Mouse (Mus musculus): Measurements from ENCODE around the gene Slc12a6.
A peak's percentile ranks its signal among the peaks of the same experiment; 100 is the strongest.

Slc12a6 gene

DNA sequence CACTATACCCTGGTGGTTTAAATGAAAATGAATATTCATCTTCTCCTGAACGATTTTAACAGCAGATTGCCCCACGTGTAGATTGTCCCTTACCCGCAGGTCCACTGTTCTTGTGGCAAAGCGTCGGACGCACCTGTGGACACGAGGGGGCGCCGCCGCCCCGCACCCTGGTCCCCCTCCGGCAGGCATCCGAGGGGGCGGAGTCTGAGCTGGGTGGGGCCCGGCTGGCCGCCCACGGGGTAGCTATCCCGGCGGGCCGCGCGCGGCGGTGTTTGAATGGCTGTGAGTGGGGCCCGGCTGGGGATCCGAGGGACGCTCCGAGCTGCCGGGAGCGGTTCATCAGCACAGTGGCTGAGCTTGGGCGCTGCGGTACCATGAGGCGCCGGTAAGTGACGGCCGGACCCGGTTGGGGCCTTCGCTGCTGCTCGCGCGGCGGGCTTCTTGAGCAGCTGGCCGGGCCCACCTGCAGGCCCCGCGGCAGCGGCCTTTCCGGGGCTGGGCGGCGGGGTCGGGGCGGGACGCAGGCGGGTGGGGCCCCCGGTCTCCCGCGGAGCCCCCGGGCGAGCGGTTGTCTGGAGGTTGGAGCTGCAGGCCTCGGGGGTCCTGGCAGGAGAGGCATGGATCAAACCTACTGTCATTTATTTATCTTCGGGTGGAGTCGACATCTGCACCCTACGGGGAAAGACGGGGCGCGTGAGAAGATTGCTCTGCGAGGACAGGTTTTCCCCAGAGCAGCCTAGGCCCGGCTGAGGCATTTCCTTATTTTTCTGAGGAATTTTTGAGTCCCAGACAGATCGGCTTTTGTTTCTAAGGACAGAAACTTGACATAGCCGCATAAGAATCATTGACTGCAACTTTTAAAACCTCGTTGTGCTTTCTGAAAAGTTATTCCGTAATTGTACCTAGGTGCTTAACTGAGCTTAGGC is 113.6 kb downstream of the Slc12a6 start, which contains the start of gene Katnbl1:
Gene Katnbl1, plus strand, starts transcription at position 239 of the 926 bp plus-strand sequence.
- peak; percentile 94 for DNase-seq (ENCODE audit: extremely low read depth, insufficient read length, low spot score)

DNA sequence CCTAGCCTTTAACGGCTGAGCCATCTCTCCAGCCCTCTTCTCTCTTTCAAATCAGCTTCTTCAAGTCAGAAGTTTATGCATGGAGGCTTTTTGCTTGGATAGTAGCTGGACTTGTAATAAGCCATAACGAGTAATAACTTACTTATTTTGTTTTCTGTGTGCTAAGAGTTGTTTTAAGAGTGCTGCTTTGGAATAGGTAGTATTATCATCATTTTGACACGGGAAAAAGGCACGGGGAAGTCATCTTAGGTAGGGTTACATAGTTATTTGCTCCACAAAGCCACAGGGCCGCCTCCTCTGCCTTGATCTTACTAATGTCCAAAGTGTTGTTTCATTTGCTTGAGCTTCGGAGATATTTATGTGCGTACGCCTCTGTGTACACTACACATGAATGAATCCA is 114.5 kb downstream of the Slc12a6 start:
- no peak for DNase-seq (ENCODE audit: extremely low read depth, insufficient read length, low spot score)

DNA sequence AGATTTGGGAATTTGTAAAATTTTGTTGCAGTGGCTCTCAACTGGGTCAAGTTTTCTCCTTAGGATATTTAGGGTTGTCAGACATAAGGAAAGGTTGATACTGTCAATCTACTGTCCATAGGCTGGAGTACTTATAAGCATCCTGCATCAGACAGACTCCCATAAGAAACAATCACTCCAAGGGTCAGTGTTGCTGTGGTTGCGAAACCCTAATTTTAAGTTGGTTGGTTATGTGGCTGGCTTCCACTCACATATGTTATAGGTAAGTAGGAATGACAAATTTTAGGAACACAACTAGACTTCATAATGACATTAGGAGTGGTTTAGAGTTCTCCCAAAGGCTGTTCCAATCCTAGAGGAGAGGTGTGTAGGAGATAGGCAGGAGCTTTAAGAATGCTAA is 115.6 kb downstream of the Slc12a6 start:
- no peak for DNase-seq (ENCODE audit: extremely low read depth, insufficient read length, low spot score)

DNA sequence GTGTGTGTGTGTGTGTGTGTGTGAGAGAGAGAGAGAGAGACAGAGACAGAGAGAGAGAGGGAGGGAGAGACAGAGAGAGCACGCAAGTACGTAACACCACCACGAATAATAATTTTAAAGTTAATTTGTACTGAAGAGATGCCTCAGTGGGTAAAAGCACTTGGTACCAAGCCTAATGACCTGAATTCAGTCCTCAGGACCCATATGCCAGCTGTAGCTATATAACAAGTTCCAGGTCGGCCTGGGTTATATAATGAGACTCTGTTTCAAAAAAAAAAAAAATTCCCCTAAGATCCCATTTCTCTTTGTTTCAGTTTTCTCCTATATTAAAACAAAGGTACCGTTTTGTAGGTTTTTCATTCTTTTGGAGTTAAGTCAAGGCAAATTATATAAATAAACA is 125.2 kb downstream of the Slc12a6 start:
- DNase-seq (ENCODE audit: extremely low read depth, insufficient read length, low spot score), result no peak

DNA sequence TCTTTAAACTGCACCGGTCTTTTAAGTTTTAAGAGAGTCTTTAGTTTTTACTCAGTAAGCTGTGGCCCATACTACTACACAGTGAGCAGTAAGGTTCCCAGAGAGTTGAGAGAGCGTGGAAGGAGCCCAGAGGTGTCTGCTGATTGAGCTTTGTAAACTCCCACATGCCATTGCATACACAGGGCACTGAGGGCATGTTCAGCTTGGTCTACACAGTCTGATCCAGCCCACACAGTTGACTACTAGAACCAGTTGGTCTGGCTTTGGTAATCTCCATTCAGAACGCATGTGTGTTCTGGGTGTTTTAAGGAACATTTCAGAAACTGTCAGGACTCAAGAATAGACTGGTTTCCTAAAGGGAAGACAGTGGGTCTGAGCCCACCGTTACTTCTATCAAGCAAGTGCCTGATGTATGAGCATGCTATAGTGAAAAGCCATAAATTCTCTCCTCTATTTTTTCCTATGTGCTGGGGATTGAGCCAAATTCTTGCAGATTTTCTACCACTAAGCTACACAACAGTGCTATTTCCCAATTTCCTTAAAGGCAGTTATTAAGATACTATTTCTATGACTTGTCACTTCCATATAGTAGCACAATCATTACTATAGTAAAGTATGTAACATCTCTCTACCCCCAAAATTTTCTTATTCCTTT is 125.8 kb downstream of the Slc12a6 start:
- DNase-seq (ENCODE audit: extremely low read depth, insufficient read length, low spot score), result no peak

DNA sequence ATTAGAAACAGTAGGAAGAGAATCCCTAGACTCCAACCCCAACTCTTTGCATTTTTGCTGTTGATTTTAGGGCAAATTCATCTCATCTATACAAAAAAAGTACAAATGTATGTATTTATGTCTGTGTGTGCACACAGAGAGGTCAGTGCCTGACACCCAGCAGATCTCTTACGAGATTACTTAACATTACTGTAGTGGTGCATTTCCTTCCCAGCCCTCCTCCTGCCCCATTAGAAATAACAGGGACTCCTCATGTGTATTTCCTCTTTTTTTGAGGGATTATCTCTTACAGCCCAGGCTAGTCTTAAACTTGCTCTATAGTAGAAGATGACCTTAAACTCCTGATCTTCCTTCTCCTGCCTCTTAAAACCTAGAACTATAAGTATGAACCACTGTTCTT is 127.1 kb downstream of the Slc12a6 start:
- DNase-seq (ENCODE audit: extremely low read depth, insufficient read length, low spot score), result no peak

DNA sequence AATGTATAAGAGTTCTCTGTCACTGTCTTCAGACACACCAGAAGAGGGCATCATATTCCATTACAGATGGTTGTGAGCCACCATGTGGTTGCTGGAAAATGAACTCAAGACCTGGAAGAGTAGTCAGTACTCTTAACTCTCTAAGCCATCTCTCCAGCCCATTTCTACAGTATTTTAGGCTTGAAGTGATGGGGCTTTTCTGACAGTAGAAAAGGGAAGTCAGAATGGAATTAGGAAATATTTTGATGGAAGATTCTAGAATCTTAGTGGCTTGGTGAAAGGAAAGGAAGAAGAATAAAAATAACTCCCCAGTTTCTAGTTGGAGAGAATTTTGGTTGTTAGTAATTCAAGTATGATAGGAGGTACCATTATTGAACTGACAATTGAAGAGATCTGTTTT is 128.3 kb downstream of the Slc12a6 start:
- no peak for DNase-seq (ENCODE audit: extremely low read depth, insufficient read length, low spot score)

DNA sequence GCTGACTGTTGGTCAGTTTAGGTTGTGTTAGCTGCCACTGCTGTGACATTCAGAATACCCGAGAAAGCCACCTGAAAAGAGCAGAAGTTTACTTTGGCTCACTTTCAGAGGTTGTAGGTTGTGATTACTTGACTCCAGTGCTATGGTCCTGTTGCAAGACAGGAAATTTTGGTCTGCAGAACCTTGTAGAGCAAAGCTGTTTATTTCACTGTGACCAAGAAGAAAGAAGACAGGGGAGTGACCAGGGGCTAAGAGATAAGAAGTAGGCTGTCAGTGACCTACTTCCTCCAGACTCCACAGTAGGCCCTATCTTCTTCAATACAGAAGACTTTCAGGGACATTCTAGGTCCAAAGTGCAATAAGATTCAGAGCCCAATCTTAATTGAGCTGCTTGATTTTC is 131.0 kb downstream of the Slc12a6 start:
- DNase-seq (ENCODE audit: extremely low read depth, insufficient read length, low spot score), result no peak

DNA sequence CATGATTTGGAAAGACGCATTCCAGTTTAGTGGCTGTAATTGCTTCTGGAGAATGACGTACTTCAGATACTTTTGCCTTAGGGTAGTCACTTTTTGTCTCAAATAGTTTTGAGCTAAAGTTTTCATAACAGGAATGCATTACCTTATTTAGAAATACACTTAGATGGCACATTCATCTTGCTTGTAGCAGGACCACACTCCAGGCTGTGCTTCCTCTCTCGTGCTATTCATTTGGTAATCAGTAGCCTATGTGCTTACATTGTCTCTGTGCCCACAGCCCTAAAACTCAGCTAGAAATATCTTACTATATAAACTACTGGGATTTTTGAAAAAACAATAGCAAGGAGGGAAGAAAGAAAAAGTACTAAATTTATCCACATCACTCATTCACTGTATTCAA is 141.4 kb downstream of the Slc12a6 start:
- no peak for DNase-seq (ENCODE audit: extremely low read depth, insufficient read length, low spot score)

All from 3134 (cell line).